ENCODE assay signal across 9 mouse cellular contexts in the genomic region with DNA sequence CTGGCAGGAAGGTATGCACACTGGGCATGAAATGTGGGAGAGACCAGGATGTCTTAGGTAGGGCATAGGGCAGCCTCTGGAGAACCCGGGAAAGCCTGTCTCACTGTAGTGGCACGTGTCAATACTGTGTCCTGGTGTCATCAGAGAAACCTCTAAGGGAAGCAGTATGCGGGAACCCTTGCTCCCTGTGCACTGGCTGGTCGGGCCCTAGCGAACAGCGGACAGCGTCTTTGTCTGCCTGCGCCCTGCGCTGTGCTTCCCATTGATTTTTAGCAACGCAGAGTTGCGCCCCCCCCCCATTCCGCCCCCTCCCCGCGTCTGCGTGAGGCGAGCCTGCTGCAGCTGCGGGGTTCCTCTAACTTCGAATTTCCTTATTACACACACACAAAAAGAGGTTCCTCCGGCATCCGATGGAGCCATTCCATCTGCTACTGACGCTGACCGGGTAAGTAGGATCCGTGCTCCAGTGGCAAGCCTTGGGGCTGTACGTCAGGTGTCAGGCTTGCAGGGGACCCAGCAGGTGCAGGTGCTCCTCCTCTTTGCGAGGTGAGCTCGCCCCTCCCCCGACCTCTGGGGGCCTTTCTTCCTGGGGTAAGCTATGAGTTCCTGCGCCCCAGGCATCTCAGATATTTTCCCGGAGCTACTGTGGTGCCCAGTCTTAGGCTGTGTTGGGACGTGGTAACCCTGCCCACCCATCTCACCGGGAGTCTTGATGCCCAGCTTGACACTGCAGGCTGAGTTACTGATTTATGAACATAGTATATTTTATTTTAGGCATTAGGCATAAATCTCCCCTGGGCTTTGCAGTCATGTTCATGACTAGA.
DNase-seq lines count a peak whose midpoint lies in the region; ATAC-seq and TF ChIP-seq lines count a peak whose summit lies in the region.
"Had no signal": no experiment of that assay in that cellular context is flagged by ENCODE, and none has a peak within 500 bp of the region (broad histone marks: within the 10 kb centered on the region; RNA-seq: fewer than 3 reads in every experiment).

No protein-coding gene starts in this region.

- peak overlapping the region; percentile 21 for H3K27ac ChIP-seq in forebrain, postnatal 0 days (ENCODE audit: low read depth, low read length)
- no peak overlapping the region; the same call in 1 of the 2 replicates for H3K27ac ChIP-seq in midbrain, embryonic 12.5 days (replicated peaks)

- H3K9ac ChIP-seq in forebrain, postnatal 0 days = peak overlapping the region; percentile 43
- H3K9ac ChIP-seq in midbrain, embryonic 12.5 days (replicated peaks) = peak overlapping the region; percentile 59

- peaks cover 4% of the 10 kb centered on the region for H3K36me3 ChIP-seq in forebrain, postnatal 0 days (ENCODE audit: insufficient read depth)
- no peaks in the 10 kb centered on the region for H3K36me3 ChIP-seq in midbrain, embryonic 12.5 days

- TF ChIP-seq CTCF in brain, embryonic 14.5 days (IDR thresholded peaks at IDR 0.05; ENCODE audit: borderline replicate concordance, extremely low read depth, insufficient read depth, insufficient read length) = no peak
- no peak for TF ChIP-seq CTCF in forebrain, postnatal 0 days (IDR thresholded peaks at IDR 0.05; ENCODE audit: low read depth)

- H3K9me3 ChIP-seq in forebrain, postnatal 0 days (ENCODE audit: low read length) = no peaks in the 10 kb centered on the region
- H3K9me3 ChIP-seq in midbrain, embryonic 12.5 days = no peaks in the 10 kb centered on the region

- 2% methylated on average over 30 of the region's 31 CpGs for WGBS in forebrain, postnatal 0 days
- 3% methylated on average over 29 of the region's 31 CpGs for WGBS in midbrain, embryonic 12.5 days

- peak overlapping the region; percentile 32 for H3K4me3 ChIP-seq in forebrain, postnatal 0 days (ENCODE audit: low read depth, low read length)
- peak overlapping the region; percentile 42 for H3K4me3 ChIP-seq in midbrain, embryonic 12.5 days

- no peak for DNase-seq in frontal cortex, postnatal 36 days (ENCODE audit: low spot score in 2 of 2)
- DNase-seq in brain, embryonic 14.5 days (ENCODE audit: low read depth) = peak; percentile 56
- peak; percentile 37 for DNase-seq in forebrain, postnatal 0 days
- DNase-seq in adrenal gland, adult 18-20 months (ENCODE audit: low spot score in 2 of 2) = no peak
- DNase-seq in urinary bladder, postnatal 25 days (ENCODE audit: low spot score) = no peak
- DNase-seq in cerebellum, adult 11 months = no peak
- DNase-seq: kidney, postnatal 14 days had no signal

- peak; percentile 17; the same call in 1 of the 2 replicates for ATAC-seq in frontal cortex, adult (ENCODE audit: low TSS enrichment)
- peak; percentile 53 for ATAC-seq in forebrain, postnatal 0 days
- ATAC-seq in midbrain, embryonic 12.5 days (ENCODE audit: low FRiP score, low read depth) = peak; percentile 55

- TF ChIP-seq POLR2A in brain, embryonic 14.5 days (IDR thresholded peaks at IDR 0.05; ENCODE audit: borderline replicate concordance, extremely low read depth, insufficient read depth, insufficient read length, poor library complexity, severe bottlenecking) = no peak

- H3K4me1 ChIP-seq in forebrain, postnatal 0 days (ENCODE audit: insufficient read depth) = peaks cover 10% of the 10 kb centered on the region
- peaks cover 29% of the 10 kb centered on the region for H3K4me1 ChIP-seq in midbrain, embryonic 12.5 days

- H3K27me3 ChIP-seq in forebrain, postnatal 0 days (ENCODE audit: insufficient read depth, low read length) = no peaks in the 10 kb centered on the region
- peaks cover 39% of the 10 kb centered on the region for H3K27me3 ChIP-seq in midbrain, embryonic 12.5 days

- peak overlapping the region; percentile 52 for H3K4me2 ChIP-seq in forebrain, postnatal 0 days (ENCODE audit: low read depth)
- H3K4me2 ChIP-seq in midbrain, embryonic 12.5 days (replicated peaks) = peak overlapping the region; percentile 62

Comparison
In these comparisons a context has a peak if more than half of its experiments do, and no peak if none do; other contexts are left out.
1. DNase-seq: peak in brain, embryonic 14.5 days (single experiment) and forebrain, postnatal 0 days (single experiment); none in frontal cortex, postnatal 36 days (0 of 2), adrenal gland, adult 18-20 months (0 of 2), urinary bladder, postnatal 25 days (single experiment) and cerebellum, adult 11 months (single experiment).
2. Peak in every context shown above with its lines, with median percentiles within 50 percentile points of each other: ATAC-seq.